Mouse (Mus musculus) neutrophil, adult 5-6 weeks (primary cell): ENCODE measurements around the gene Styxl1. TPM values are rescaled to one million over a fixed set of nuclear protein-coding genes. Genes with fewer than 3 reads are reported as not detected.

Source experiments
- ATAC-seq: fragments of 151-379, 151-347 bp; 2 replicates; pipeline ENCODE4 v1.8.0; 2017; ENCODE audit warnings: mild to moderate bottlenecking, moderate TSS enrichment; ENCODE audit not compliant: insufficient number of reproducible peaks, poor library complexity, low FRiP score, severe bottlenecking; ENCODE audit errors: extremely low read depth
- total RNA-seq: library from RNA; stranded (forward); fragments of 200-1000 nt; gene quantifications from 2 replicates; pipeline ENCODE4 v1.2.3, GENCODE M21; 2017

The Styxl1 gene
- 0.93 and 1.1 TPM in 2 replicates for total RNA-seq

DNA sequence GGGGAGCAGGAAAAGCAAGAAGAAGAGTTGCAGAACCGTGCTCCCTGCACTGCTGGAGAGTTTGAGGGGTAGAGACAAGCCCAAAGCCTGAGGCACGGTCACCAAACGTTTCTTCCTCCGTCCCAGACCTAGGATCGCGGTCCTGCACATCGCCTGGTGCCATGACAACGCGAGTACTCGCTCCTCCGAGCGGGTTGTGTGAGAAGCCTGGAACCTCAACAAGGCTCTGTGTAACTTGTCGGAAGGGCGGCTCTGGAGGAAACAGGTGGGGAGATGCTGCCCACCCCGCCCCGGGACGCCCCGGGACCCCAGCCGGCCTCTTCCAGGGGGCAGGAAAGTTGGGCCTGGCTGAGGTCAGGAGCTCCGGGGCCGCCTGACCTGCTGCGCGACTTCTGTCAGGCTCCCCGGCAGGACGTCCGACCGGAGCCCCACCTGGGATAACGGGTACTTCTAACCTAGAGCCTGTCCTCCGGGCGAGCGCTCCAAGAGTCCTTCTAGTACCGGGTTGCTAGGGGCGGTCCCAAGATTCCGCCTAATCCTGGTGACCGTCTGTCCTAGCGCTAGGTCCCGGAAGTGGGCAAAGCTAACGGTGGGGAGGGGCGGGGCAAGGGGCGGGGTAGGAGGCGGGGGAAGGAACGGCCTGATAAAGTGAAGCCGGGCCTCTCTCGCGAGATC lies at the start of gene Styxl1:
Styxl1 (minus strand) TSS at position 590 of the 675 bp plus-strand sequence.
- ATAC-seq, result no peak

DNA sequence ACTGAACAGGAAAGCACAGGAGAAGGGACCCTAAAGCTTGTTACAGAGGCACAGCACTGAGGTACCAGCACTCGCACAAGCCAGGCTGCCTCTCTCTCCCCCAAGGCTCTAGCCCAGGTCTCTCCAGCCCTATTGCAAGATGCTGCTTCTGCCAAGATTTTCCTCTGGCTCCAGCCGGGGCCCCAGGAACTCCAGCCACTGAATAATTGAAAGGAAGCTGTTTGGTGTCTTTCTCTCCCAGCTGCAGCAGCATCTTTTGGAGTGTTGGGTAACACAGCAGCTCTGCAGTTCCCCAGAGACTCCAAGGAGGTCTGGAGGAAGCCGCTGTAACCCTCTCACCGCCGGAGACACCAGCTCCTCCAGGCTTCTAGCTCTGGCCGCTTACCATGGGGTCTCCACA lies 48.0 kb upstream of the Styxl1 start:
- no peak for ATAC-seq

DNA sequence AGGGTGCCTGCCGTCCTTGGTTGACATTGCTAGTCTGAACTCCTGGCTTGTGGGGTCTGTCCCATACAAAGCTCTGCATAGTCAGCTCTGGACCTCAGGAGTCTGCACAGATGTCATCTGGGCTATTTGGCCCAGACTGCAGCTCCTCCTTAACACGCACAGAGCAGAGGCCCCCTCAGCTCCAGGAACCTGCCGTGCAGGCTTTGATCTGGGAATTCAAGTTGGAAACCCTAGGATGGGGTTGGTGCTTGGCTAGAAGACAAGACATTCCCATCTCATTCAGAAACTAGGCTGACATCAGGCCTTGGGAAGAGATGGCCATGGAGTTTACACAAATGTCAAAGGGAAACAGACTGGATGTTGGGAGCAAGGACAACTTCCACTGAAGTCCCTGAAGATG lies 46.3 kb upstream of the Styxl1 start:
- ATAC-seq, result no peak

DNA sequence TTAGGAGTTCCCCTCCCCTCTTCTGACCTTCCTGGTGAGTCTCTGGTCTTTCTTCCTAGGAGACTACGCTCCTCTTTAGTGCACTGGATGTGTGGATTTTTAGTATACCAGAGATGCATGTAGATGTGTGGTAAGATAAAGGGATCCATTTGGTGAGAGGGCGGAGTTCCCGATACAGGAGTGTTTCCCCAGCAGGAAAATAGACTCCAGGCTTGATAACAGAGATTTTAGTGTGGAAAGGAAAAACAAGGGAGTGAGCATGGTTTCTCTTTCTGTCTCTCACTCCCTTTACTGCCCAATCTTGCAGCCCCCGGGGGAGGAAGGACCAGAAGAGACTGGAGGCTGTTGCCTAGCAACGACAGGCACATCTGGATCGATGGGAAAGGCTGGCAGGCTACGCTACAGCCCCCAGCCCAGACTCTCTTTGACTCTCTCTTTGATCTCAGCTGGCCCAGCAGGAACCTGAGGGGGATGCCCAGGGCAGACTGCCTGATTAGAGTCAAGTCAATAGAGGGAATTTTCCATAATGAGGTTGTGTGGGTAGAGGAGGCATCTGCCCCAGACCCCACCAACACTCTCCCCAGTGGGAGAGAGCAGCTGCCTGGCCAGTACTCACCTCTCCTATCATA lies 44.2 kb upstream of the Styxl1 start:
- ATAC-seq, result no peak

DNA sequence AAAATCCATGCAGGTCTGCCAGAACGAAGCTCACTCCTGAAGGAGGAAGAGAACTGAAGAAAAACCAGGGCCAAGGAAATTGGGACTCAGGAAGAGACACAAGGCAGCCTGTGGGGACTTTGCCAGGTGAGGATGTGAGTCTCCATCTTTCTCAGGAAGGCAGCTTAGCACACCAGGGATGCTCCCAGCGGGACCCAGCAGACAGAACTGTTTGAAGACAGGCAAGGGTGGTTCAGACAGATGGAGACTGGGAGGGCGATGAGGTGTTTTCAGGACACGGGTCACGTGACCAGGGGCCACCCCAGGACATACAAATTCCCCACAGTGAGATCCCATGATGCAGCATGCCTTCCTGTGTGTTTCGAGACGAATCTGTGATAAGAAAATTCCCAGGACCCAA lies 40.3 kb upstream of the Styxl1 start:
- ATAC-seq, result no peak

DNA sequence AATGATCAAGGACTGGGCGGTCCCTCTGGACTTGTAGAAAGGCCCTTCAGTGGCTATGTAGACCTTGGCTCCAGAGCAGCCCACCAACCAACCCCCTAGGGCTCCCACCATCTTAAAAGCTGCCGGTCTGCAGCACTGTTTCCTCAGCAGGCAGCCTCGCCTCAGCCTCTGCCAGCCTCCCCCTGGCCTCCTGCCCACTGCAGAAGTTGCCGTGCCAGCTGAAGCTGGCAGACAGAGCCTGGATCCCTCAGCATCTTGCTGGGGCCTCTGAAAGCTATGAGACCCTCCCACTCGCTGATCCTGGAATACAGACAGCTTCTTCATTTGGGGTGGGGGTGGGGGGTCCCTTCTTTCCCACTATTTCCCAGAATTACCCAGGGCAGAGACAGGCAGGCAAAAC lies 34.8 kb upstream of the Styxl1 start:
- no peak for ATAC-seq

DNA sequence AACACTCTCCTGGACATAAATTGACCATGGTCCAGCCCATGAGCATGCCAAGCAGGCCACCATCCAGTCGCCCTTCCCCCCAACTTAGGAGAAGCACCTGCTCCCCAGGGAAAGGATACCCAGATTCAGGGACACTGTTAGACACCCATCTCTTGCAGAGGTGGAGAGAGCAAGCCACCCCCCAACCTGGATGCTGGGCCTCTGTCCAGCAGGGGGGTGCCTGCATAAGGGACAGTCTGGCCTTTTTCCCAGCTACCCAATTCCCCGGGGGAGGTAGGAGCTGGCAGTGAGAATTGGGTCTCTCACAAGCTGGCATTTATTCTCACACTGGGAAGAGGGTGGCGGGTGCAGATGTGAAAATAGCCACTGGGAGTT lies 29.1 kb upstream of the Styxl1 start:
- no peak for ATAC-seq

DNA sequence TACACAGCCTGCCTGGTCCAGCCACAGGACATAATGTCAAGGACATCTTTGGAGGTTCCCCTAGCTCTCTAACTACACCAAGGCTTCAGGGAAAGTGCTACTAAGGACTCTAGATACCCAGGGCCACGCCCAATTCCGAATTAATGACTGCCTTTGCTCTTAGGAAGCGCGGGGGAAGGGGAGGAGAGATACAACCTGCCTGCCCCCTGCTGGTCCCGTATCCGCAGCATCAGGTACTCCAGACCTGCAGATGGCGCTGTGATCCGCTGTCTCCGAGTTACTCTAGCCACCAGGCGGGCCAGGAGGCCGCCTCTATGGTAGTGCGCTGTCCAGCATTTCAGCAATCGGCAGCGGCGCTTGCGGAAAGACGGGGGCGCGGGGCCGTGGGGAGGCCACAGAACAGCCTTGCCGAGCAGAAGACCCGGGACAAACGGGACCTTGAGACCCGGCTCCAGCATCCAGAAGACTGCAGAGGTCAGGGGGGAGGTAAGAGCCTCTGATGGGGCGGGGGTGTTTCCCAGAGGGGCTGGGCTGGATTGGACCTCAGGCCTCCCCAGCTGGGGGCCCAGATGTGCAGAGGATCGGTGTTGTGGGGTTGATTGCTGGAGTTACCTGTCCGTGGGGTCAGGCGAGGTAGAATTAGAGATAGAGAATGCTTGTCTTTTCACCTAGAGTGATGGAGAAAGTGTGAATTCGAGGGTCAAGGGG lies 28.5 kb upstream of the Styxl1 start, which contains the start of gene Srrm3:
Srrm3 (plus strand) TSS at position 336 of the 708 bp plus-strand sequence.
- peak; percentile 95 for ATAC-seq

DNA sequence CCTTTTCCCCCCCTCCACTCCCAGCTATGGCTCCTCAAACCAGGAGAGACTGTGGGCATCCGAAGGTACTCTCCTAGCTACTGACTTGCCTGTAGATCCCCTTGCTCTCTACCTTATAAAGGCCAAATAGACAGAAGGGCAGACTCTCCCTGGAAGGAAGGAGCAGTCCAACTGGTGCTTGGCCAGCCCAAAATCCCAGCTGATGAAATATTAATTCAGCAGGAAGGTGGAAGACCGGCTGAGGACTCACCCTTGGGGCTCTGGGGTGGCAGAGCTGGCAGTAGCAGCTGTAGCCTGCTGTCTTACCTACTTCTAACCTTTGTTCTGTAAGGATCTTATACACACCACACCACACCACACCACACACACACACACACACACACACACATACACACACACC lies 26.6 kb upstream of the Styxl1 start:
- no peak for ATAC-seq

DNA sequence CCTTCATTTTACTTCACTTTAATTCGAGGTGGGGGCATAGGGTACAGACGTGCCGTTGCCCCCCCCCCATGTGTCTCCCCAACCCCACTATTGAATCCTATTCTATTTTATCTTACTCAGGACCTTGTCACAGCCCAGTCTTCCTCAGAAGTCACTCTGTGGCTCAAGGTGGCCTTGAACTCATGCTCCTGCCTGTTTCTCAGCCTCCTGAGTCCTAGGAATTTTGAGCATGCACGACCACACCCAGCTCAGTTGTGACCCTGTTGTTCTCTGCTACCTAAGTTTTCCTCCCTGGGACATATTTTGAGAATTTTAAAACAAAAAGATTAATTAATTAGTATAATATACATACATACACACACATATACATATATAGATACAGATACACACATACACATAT lies 25.5 kb upstream of the Styxl1 start:
- ATAC-seq, result no peak

DNA sequence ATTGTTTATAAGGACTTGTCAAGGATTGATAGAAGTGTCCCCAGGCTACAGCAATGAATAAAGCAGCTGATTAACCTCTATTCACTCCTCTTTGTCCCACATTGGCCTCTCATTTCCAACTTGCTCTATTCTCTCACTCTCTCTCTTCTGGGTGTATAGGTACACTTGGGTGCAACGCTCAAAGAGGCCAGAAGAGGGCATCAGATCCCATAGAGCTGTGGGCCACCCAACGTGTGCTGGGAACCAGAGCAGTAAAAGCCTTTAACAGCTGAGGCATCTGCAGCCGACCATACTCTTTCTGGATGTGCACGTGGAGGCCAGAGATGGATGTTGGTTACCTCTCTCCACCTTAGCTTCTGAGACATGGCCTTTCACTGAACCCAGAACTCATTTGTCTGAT lies 24.9 kb upstream of the Styxl1 start:
- ATAC-seq, result no peak

DNA sequence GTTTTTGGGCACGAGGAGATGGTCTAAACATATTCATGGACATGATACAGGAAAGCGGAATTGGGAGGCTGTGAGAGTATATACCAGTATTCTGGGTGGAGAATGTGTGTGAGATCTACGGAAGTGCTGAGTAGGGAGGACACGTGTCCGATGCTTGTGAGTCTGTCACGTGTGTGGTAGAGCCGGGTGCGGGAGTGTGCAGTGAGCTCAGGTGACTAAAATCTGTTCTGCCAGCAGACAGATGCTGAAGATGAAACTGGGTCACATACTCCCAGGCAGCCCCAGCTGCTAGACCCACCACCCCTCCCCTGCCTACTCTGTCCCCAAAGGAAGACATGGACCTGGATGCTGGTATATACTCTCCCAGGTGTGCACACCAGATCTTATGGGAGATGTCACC lies 24.5 kb upstream of the Styxl1 start:
- ATAC-seq, result no peak

DNA sequence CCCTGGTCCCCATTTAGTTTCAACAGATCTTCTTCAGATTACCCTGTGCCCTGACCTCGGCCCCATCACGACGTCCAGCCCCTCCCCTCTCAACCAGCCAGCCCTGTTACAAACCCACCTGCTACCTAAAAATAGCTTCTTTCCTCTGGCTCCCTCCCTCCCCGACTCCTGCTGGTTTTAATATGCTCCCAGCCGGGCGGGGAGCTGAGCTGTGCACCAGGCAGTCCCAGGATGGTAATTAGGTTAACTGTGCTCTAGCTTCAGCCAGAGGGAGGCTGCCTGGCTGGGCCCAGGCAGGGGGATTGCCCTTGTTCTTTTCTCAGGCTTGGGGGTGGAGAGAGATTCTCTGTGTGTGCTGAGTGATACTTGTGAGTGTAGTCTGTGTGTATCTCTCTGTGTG lies 22.7 kb upstream of the Styxl1 start:
- ATAC-seq, result no peak

DNA sequence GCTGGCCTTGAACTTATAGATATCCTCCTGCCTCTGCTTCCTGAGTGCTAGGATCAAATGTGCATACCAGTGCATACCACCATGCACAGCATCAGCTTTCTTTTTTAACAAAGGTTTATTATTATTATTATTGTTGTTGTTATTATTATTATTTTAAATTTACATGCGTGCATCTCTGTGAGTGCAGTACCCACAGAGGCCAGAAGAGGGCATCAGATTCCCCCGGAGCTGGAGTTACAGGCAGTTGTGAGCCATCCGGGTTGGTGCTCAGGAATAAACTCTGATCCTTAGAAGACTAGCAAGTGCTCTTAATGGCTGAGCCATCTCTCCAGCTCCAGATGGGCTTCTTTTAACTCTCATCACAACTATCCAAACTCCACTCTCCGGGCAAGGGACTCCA lies 21.6 kb upstream of the Styxl1 start:
- no peak for ATAC-seq

DNA sequence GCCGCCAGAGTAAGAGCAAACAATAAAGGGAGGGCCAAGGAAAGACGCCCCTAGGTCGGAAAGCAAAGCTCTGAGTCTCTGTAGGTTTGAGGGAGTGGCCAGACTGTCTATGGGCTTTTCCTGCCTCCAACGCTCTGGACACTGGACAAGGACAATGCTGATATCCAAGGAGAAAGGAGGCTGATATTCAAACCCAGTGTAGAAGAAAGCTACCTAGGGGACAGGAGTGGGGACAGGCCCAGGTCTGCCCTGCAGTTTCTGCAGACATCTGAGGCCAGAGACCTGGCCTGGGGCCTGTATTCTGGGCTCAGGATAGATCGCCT lies 16.6 kb upstream of the Styxl1 start:
- ATAC-seq, result no peak

DNA sequence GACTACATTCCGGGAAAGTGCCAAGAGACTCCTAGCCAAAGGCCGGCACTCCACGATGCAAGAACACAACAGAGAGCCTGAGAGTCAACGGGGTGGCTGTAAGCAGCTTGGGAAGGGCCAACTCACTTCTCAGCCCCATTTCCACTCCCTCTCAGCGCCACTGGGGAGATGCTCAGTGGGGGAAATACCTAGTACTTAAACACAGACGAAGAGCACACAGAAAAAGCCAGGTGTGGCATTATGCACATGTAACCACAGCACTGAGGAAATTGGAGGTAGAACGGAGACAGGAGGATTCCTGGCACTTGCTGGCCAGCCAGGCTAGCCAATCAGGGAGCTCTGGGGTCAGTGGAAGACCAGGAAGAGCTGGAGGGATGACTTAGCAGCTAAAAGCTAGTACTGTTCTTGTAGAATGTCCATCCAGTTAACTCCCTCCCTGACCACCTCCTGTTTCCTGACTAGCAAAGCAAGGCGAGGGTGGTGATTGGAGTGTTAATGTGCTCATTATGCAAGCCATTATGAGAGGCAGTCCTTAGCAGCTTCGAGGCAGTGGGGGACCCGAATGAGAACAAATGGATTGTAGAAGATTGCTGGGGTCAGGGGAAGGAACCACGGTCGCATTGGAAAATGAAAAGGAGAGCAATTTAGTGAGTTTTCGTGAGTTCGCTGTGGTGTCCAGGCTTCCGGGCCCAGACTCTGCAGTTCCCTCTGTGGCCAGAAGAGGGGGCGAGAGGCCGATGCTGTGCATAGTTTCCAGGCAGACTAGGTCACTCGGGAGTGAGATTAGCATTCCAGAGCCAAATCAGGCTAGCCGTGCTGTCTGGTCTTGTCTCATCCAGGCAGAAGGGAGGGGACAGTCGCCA lies 16.0 kb upstream of the Styxl1 start:
- peak; percentile 87 for ATAC-seq

DNA sequence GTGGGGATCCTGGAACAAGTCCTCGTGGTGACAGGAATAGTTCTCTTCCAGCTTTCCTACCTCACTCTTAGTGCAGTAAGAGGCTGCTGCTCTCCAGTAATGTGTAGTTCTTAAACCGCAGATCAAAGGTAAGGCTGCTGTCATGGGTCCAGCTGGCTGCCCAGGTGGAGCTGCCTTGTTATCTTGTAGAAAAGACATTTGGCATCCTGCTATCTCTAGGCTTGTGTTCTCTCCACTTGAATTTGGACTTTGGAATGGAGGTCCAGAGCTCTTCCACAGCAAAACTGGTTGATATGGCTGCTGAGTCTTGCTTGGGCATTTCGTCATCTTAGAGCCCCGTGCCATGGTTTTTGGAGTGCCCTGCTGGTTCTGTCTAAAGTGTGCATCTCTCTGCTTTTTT lies 4.7 kb upstream of the Styxl1 start:
- no peak for ATAC-seq

DNA sequence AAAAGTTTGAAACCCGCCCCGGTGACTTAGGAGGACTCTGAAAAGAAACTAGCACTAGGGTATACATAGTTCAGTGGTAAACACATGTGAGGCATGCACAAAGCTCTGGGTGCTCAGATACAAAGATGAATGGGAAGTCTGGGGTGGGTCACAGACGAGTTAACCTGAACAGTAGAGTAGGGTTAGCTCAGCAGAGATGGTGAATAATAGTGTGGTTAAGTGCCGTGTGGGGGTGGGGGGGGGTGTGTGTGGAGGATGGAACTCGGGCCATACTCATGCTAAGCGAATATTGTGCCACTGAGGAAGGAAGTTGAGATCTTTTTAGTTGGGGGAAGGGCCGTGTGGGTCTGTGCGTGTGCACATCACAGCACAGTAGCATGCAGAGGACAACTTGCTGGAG lies 2.1 kb upstream of the Styxl1 start:
- no peak for ATAC-seq
